Mouse (Mus musculus) liver, embryonic 14.5 days (tissue): Measurements from ENCODE around the gene Fastkd5.

Experiments
- CTCF ChIP-seq: IDR thresholded peaks from 2 replicates; pipeline ENCODE4 v1.5.1; 2016; ENCODE audit warnings: antibody characterized with exemption, low read depth, control low read depth
- EP300 ChIP-seq: IDR thresholded peaks from 2 replicates; pipeline ENCODE4 v1.6.1; 2016; ENCODE audit warnings: antibody characterized with exemption, low read depth

DNA sequence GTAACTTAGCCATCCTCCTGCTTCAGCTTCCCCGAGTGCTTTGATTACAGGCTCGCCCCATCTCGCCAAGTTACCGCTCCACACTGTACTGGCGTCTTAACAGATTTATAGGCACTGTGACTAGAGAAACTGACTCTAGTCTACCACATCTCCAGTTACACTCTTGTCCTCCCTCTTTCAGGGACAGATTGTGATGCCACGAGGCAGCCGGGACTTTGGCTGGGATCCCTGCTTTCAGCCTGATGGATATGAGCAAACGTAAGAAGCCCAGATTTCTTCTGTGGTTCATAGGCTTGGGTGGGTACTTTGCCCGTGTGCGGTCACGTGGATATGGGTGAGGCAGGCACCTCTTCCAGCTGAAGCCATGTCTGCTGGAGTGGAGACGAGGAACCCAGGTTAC, 49.3 kb upstream of the Fastkd5 start:
- TF ChIP-seq CTCF (no peak), EP300 (no peak)
